Mouse (Mus musculus) midbrain, embryonic 15.5 days (tissue): ENCODE measurements at regions not wholly inside any gene's neighbourhood (a gene's known extent, or its start where the extent isn't known, plus 50 kb on each side); places are given as distances from the start of the nearest gene placed in this dataset.
A peak's percentile ranks its signal among the peaks of the same experiment; 100 is the strongest.
"Not testable (repeated sequence)": the region's sequence is repeated elsewhere in the genome, so short reads cannot be mapped to it uniquely, and the experiment has no call there.

Experiments used
- ATAC-seq: fragments of 200-750 bp; cut with Nextera tagmentation; replicated peaks from 2 replicates; pipeline ENCODE4 v1.8.0; 2017; ENCODE audit warnings: moderate TSS enrichment
- H3K27ac ChIP-seq: fragments of 300-500 bp; sonication (generic); 2 replicates; pipeline ENCODE4 v1.5.1; 2015; ENCODE audit warnings: mild to moderate bottlenecking, inconsistent platforms
- H3K27me3 ChIP-seq: fragments of 300-500 bp; sonication (generic); replicated peaks from 2 replicates; pipeline ENCODE4 v1.6.1; 2015; ENCODE audit warnings: inconsistent platforms
- H3K36me3 ChIP-seq: fragments of 300-500 bp; sonication (generic); replicated peaks from 2 replicates; pipeline ENCODE4 v1.6.1; 2015; ENCODE audit warnings: inconsistent platforms
- H3K4me1 ChIP-seq: fragments of 300-500 bp; sonication (generic); 2 replicates; pipeline ENCODE4 v1.6.1; 2015; ENCODE audit warnings: inconsistent platforms
- H3K4me2 ChIP-seq: fragments of 300-500 bp; sonication (generic); 2 replicates; pipeline ENCODE4 v1.6.1; 2015; ENCODE audit warnings: inconsistent platforms, mild to moderate bottlenecking, moderate library complexity
- H3K4me3 ChIP-seq: fragments of 300-500 bp; sonication (generic); 2 replicates; pipeline ENCODE4 v1.5.1; 2015; ENCODE audit warnings: mild to moderate bottlenecking, inconsistent platforms
- H3K9ac ChIP-seq: fragments of 300-500 bp; sonication (generic); 2 replicates; pipeline ENCODE4 v1.6.1; 2015; ENCODE audit warnings: mild to moderate bottlenecking, inconsistent platforms
- H3K9me3 ChIP-seq: fragments of 300-500 bp; sonication (generic); 2 replicates; pipeline ENCODE4 v1.6.1; 2016; ENCODE audit warnings: inconsistent platforms
- WGBS: fragments of 180-500 bp; shearing (Covaris S2); methylation state at CpG from one replicate; pipeline ENCODE4 v1.1.7; 2015; ENCODE audit warnings: mixed read lengths; 5-methylcytosine and 5-hydroxymethylcytosine counted together

DNA sequence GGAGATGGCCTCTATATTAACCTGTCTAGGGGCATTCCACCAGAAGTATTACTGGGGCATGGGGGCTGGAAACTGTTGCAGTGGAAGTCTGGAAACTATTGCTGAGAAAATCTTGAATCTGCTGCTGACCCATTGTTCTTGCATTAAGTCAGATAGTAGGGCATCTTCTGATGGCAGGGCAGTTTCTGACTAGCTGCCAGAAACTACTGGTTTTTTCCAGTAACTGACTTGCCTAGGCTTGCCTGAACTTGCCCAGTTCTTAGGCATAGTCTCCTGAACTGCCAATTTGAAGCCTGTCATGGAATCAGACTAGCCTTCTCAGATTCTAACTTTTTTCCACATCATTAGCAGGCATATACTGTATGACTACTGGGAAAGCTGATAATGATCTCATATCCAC is 97.3 kb upstream of the Trim24 start:
- Histone ChIP-seq H3K9me3 (no peaks in the 10 kb centered on the region), H3K27ac (no peak overlapping the region), H3K4me2 (no peak overlapping the region), H3K9ac (no peak overlapping the region), H3K4me3 (no peak overlapping the region), H3K4me1 (no peaks in the 10 kb centered on the region), H3K36me3 (no peaks in the 10 kb centered on the region), H3K27me3 (no peaks in the 10 kb centered on the region)
- no peak for ATAC-seq

DNA sequence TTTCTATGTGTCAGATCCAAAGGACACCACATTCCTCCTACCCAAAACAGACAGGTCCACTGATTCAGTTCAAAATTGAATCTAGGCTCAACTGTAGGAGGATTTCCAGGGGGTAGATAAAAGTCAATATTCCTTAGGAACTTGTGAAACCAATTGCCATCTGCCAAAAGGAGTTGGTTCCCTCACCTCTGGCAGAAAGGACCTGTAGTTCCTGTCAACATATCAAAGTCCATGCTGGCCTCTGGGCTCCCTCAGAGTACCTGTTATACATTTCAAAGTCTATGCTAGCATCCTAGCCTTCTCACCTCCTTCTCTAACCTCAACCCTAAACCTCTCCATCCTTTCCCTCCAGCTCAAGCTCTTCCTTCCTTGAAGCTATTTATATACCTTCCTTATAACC is 95.5 kb upstream of the Trim24 start:
- H3K27ac ChIP-seq, result no peak overlapping the region
- ATAC-seq, result no peak

GRCm38 (mm10) chr6:37779893-37780292 is 90.7 kb upstream of the Trim24 start:
- Histone ChIP-seq H3K36me3 (no peaks in the 10 kb centered on the region), H3K9ac (no peak overlapping the region), H3K4me3 (no peak overlapping the region), H3K27me3 (no peaks in the 10 kb centered on the region), H3K4me1 (no peaks in the 10 kb centered on the region), H3K27ac (no peak overlapping the region), H3K4me2 (no peak overlapping the region), H3K9me3 (no peaks in the 10 kb centered on the region)
- ATAC-seq, result no peak

More for the DNA sequence above, 95.5 kb upstream of the Trim24 start:
- no peak overlapping the region for H3K4me3 ChIP-seq
- no peak overlapping the region for H3K9ac ChIP-seq
- H3K4me2 ChIP-seq, result no peak overlapping the region
- H3K27me3 ChIP-seq, result no peaks in the 10 kb centered on the region
- no peaks in the 10 kb centered on the region for H3K36me3 ChIP-seq
- H3K9me3 ChIP-seq, result no peaks in the 10 kb centered on the region
- H3K4me1 ChIP-seq, result no peaks in the 10 kb centered on the region

DNA sequence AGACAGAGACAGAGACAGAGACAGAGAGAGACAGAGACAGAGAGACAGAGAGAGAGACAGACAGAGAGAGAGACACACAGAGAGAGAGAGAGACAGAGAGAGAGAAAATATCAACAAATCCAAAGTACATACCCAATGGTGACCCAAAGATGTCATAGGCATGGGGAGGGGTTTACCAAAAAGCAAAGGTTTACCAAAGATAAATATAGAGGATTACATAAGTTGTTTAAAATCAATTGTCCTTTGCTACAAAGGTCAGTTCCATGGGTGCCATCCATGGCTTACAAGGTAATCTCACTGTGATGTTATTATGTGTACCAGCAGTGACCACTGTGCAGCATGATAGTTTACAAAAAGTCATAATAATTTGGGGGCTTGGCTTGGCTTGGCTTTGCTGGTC is 88.7 kb upstream of the Trim24 start:
- H3K4me3 ChIP-seq, result no peak overlapping the region
- H3K27ac ChIP-seq, result no peak overlapping the region
- ATAC-seq, result no peak
- H3K9ac ChIP-seq, result no peak overlapping the region
- H3K4me1 ChIP-seq, result no peaks in the 10 kb centered on the region
- H3K9me3 ChIP-seq, result no peaks in the 10 kb centered on the region
- no peaks in the 10 kb centered on the region for H3K27me3 ChIP-seq
- H3K4me2 ChIP-seq, result no peak overlapping the region
- H3K36me3 ChIP-seq, result no peaks in the 10 kb centered on the region

DNA sequence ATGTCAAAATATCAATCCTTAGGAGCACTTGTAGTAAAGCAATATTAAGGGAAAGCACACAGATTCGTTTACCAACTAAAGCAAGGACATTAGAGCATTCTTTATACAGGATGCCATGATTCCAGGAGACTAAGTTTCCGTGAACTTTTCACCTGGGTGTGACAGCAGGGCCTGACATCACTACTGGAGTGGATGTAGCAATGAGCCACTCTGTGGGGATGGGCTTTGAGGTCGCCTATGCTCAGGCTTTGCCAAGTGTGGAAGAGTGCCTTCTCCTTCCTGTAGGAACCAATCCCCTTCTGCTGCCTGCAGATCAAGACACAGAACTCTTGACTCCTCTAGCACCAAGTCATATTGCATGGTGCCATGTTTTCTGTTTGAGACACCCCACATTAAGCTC is 85.3 kb upstream of the Trim24 start:
- 89% methylated on average over 3 of the region's 3 CpGs for WGBS
- H3K27me3 ChIP-seq, ATAC-seq, H3K4me1 ChIP-seq, H3K4me2 ChIP-seq, H3K9me3 ChIP-seq, H3K27ac ChIP-seq, H3K4me3 ChIP-seq, H3K9ac ChIP-seq, H3K36me3 ChIP-seq: not testable (repeated sequence)

DNA sequence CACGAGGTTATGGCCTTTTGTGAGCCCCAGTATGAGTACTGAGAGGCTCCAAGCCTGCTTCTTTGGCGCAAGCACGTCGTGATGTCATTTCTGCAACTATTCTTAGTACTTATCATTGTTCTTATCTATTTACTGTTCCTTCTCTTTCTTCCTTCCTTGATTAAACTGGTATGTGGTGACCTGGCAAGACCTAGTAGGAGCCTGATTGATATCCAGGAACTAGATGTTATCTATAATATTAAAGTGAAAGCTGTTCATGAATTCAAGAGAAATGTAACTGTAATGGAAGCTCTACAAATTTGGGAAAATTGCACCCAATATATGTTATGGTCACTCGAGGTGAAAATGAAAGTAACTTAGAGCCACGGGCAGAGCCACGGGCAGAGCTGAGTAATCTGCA is 84.9 kb upstream of the Trim24 start:
- no peaks in the 10 kb centered on the region for H3K27me3 ChIP-seq
- H3K36me3 ChIP-seq, result no peaks in the 10 kb centered on the region
- no peak for ATAC-seq
- H3K9ac ChIP-seq, result no peak overlapping the region
- 91% methylated on average over 7 of the region's 7 CpGs for WGBS
- no peaks in the 10 kb centered on the region for H3K4me1 ChIP-seq
- no peaks in the 10 kb centered on the region for H3K9me3 ChIP-seq
- H3K4me2 ChIP-seq, result no peak overlapping the region
- no peak overlapping the region for H3K27ac ChIP-seq
- H3K4me3 ChIP-seq, result no peak overlapping the region

- not testable (repeated sequence) for H3K4me1 ChIP-seq, H3K27ac ChIP-seq, H3K9me3 ChIP-seq, H3K4me3 ChIP-seq, H3K9ac ChIP-seq, H3K36me3 ChIP-seq, H3K4me2 ChIP-seq, ATAC-seq, H3K27me3 ChIP-seq
- WGBS, result 87% methylated on average over 4 of the region's 8 CpGs
These were observed 82.8 kb upstream of the Trim24 start for GRCm38 (mm10) chr6:37787858-37788257.

DNA sequence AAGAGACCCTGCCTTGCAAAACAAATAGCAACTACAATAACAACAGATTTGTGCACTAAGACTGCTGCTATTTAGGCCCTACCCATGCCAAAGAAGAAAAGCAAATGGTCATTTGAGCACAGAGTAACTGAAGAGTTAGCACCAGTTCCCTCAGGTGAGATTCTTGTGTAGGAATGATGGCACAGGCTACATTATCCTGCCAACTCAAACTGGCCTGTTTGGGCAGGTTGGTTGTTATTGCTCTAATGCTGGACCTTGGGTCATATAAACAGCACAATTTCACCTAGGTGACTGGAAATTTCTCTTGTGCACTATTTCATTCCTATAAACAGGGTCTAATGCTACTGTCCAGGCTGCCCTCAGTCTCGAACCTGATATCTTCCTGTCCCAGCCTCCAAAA is 79.7 kb upstream of the Trim24 start:
- no peak overlapping the region for H3K9ac ChIP-seq
- no peaks in the 10 kb centered on the region for H3K27me3 ChIP-seq
- no peak for ATAC-seq
- H3K36me3 ChIP-seq, result no peaks in the 10 kb centered on the region
- 94% methylated on average over 1 of the region's 1 CpGs for WGBS
- no peaks in the 10 kb centered on the region for H3K4me1 ChIP-seq
- H3K9me3 ChIP-seq, result no peaks in the 10 kb centered on the region
- H3K27ac ChIP-seq, result no peak overlapping the region
- no peak overlapping the region for H3K4me3 ChIP-seq
- no peak overlapping the region for H3K4me2 ChIP-seq

DNA sequence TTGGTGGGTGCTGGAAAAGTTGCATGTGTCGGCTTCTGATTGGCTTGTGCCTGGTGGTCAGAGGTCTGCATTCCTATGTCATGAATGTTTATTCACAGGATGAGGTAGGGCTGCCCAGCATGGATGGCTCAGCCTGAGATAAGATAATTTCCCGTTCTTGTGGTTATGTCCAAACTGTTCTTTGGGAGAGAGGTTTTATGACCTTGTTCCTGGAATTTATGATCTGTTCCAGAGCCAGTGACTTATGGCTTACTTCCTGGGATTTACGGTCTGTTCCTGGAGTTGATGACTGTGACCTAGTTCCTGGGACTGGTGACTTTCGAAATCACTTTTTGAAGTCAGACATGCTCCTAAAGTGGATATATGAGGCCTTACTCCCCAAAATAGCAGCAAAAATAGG is 76.4 kb upstream of the Trim24 start:
- H3K9me3 ChIP-seq, result no peaks in the 10 kb centered on the region
- WGBS, result 98% methylated on average over 4 of the region's 4 CpGs
- no peaks in the 10 kb centered on the region for H3K36me3 ChIP-seq
- ATAC-seq, result no peak
- no peak overlapping the region for H3K27ac ChIP-seq
- H3K4me2 ChIP-seq, result no peak overlapping the region
- no peaks in the 10 kb centered on the region for H3K4me1 ChIP-seq
- H3K9ac ChIP-seq, result no peak overlapping the region
- no peak overlapping the region for H3K4me3 ChIP-seq
- H3K27me3 ChIP-seq, result no peaks in the 10 kb centered on the region

DNA sequence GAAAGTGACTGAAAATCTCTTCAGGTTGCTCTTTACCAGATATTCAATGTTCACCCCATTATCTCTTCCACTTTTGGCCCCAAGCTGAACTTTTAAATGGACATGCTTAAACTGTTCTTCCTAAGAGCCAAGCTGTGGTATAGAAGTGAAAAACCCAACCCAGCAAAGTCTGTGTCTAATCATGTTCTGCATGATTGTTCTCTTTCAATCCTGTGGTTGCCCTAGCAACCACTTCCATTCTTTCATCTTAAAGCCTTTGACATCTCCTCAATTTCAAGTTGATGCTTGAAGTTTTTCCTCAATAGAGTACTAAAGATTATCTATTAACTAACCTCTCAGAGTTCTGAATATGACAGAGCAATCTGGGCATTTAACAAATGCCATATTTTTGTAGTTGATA is 75.6 kb upstream of the Trim24 start:
- H3K4me1 ChIP-seq, result no peaks in the 10 kb centered on the region
- no peak overlapping the region for H3K4me3 ChIP-seq
- H3K4me2 ChIP-seq, result no peak overlapping the region
- H3K36me3 ChIP-seq, result no peaks in the 10 kb centered on the region
- H3K9ac ChIP-seq, result no peak overlapping the region
- no peak for ATAC-seq
- no peak overlapping the region for H3K27ac ChIP-seq
- H3K9me3 ChIP-seq, result no peaks in the 10 kb centered on the region
- H3K27me3 ChIP-seq, result no peaks in the 10 kb centered on the region

DNA sequence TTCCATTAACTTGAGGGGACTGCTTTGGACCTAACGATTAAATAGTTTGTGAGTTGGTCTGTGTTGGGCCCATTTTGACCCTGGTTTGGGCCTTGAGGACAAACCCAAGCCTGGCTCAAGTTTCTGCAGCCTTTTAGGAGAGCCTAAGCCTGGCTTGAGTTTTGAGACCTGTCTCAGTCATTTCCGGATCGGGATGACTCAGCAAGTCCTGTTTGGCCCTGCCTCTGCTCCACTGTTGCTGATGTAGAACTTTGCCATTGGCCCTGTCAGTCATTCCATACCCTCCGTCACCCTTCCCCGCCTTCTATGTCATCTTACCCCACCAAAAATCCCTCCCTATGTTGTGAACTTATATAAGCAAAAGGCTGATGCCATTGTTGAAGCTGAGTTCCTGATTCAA is 67.4 kb upstream of the Trim24 start:
- ATAC-seq, result no peak

DNA sequence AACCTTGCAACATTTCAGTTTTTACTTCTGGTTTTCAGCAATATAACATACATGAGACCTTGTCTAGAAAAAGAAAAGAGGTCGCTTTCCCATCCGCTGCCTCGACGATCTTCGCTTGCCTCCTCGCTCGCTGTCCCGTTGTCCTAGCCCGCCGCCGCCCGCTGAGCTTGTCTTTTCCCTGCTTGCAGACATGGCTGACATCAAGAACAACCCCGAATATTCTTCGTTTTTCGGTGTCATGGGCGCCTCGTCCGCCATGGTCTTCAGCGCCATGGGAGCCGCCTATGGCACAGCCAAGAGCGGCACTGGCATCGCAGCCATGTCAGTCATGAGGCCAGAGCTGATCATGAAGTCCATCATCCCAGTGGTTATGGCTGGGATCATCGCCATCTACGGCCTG is 64.7 kb upstream of the Trim24 start:
- not testable (repeated sequence) for H3K9ac ChIP-seq, H3K4me2 ChIP-seq, H3K4me3 ChIP-seq, H3K27ac ChIP-seq, H3K4me1 ChIP-seq, H3K9me3 ChIP-seq, ATAC-seq, H3K27me3 ChIP-seq, H3K36me3 ChIP-seq
- WGBS, result 96% methylated on average over 24 of the region's 24 CpGs

More for the DNA sequence above, 67.4 kb upstream of the Trim24 start:
- no peak overlapping the region for H3K9ac ChIP-seq
- H3K27ac ChIP-seq, result no peak overlapping the region
- H3K27me3 ChIP-seq, result no peaks in the 10 kb centered on the region
- no peaks in the 10 kb centered on the region for H3K36me3 ChIP-seq
- H3K9me3 ChIP-seq, result no peaks in the 10 kb centered on the region
- H3K4me1 ChIP-seq, result no peaks in the 10 kb centered on the region
- 96% methylated on average over 5 of the region's 5 CpGs for WGBS
- no peak overlapping the region for H3K4me2 ChIP-seq
- H3K4me3 ChIP-seq, result no peak overlapping the region

GRCm38 (mm10) chr6:37806529-37807191 is 64.0 kb upstream of the Trim24 start:
- not testable (repeated sequence) for H3K4me1 ChIP-seq, H3K27me3 ChIP-seq, H3K9me3 ChIP-seq, H3K27ac ChIP-seq, H3K9ac ChIP-seq, H3K4me2 ChIP-seq, H3K4me3 ChIP-seq, H3K36me3 ChIP-seq
- peak; percentile 65 for ATAC-seq
- WGBS, result 72% methylated on average over 1 of the region's 10 CpGs

DNA sequence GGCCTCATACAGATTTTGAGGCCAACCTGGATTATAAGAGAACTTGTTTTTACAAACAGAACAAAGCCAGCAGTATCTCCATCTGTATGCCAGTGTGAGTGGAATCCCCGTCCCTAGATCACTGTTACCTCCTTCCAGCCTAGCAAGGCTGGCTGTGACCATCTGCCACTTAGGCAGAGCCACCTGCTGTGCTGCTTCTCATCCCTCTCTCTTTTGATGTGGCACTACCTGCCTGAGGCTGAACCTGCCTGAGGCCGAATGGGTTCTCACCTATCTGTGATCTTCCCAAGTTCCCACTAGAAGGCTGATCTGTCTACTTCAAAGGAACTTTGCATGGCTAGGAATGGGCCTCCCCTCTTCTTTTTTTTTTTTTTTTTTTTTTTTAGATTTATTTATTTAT is 55.4 kb upstream of the Trim24 start:
- not testable (repeated sequence) for ATAC-seq

More for the DNA sequence above, 55.4 kb upstream of the Trim24 start:
- not testable (repeated sequence) for H3K9me3 ChIP-seq, H3K4me2 ChIP-seq, H3K4me1 ChIP-seq, H3K4me3 ChIP-seq, H3K36me3 ChIP-seq, H3K9ac ChIP-seq, H3K27me3 ChIP-seq, H3K27ac ChIP-seq
- WGBS, result 66% methylated on average over 2 of the region's 2 CpGs
